Mouse (Mus musculus): Measurements from ENCODE around the gene Dchs1.

Gene Dchs1

DNA sequence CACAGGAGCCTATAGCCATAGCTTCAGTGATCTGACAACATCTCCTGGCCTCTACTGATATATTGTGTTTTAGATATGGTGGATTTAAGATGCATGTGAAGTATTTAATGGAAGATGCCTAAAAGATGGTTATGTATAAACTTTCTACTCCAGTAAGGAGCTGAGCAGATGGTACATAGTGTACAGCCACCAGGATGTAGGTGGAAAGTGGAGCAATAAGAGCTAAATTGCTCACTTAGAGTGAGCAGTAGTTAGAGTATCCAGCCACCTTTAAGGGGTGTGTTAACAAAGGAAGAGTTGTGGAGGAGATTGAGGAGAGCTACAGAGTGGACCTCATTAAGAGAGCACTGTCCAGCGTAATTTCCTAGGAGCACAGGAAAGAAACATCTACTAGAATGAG lies 3.7 kb upstream of the Dchs1 start:
- in situ Hi-C loops (cut with MboI; ENCODE audit: unreplicated experiment in 2 of 2) = no loop called here

DNA sequence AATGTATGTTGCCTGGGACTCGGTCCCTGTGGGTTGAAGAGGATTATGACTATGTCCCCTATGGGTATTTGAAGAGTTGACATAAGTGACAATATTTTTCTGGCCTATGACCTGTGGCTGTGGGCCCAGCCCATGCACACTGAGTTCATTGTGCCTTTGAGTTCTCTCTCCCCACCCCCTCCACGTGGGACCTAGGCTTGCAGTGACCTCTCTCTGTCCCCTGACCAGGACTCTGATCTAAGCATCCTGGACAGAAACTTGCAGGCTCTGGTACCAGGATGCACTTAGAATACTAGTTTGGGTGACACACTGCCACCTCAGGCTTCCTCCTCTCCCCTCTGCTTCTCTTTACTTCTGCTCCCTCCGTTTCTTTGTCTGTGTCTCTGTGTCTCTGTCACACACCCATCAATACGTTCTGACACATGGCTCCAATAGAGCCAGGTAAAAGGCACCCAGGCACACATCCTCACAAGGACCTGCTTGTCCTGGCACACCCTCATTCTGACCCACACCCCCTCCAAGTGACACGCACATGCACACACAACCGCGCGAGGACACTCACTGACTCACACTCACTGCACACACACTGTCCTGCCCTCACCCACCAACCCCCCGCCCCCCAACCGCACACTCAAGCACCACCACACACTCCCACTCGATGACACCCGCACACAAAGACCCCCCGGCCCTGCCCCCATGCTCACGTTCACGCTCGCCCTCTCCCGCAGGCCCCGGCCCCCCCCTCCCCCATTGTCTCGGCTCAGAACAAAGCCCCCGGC lies 759 bp downstream of the Dchs1 start:
- in situ Hi-C loops (cut with MboI; ENCODE audit: unreplicated experiment in 2 of 2) = no loop called here

DNA sequence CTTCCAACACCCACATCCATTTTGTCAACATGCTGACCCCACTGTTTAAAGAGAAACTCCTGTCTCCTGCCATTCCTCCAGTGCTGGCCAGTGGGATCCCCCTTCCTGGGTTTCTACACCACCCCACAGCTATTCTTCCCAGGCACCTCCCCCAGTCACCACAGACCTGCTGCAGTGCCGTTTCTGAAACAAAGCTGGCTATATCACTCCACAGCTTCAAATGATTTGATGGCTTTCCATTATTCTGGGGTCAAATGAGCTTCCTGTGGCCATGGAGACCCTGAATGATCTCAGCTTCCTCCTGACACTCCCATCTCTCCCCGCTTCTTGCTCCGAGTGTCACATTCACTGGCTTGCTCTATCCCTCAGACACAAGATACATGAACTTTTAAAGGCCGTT lies 2.9 kb downstream of the Dchs1 start:
- in situ Hi-C loops (cut with MboI; ENCODE audit: unreplicated experiment in 2 of 2) = no loop called here

DNA sequence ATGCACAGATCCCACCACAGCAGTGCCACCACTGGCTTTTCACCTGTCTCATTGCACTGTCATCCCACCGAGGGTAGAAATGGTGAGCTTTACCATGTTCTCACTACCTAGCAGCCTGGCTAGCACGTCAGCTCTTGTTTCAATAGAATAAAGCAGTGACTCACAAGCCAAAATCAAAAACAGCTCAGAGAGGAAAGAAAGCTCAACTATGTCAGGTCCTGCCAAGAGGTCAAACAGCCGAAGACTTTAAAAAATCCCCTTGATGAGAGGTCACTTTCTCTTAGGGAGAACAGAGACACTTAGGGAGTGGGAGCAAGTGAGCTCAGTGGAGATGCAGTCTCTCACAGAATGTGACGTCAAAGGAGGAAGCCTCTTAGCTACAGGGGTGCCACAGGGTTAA lies 3.6 kb downstream of the Dchs1 start:
- in situ Hi-C loops (cut with MboI; ENCODE audit: unreplicated experiment in 2 of 2) = no loop called here

DNA sequence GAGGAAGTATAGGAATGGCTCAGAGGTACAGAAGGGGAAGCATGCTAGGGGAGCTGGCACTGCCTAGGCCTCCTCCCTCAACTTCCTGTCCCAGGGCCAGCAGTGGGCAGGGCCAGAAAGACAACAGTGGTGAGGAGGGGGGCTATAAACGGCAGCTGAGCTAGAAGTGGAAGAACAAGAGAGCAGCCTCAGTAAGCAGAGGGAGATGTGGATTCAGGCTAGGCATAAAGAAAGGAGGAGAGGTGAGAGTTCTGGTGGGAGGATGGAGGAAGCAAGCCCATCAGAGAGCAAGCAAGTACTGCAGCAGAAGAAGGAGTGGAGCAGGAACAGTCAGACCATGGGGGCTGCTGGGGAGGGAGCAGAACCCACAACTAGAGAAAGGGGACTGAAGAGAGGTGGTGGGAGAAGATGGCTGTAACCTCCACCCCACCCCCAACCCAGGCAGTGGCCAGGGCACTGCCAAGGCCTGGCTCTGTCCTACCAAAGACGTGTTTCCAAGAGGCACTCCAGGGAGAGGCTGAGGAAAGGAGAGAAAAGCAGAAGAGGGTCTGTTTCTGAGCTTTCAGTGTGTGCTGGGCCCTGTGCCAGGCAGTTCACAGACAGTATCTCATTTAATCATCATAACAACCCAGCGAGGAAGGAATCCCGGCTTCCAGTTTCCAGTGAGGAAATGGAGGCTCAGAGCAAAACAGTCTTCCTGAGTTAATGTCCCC lies 8.7 kb downstream of the Dchs1 start:
- in situ Hi-C loops (cut with MboI; ENCODE audit: unreplicated experiment in 2 of 2) = no loop called here

DNA sequence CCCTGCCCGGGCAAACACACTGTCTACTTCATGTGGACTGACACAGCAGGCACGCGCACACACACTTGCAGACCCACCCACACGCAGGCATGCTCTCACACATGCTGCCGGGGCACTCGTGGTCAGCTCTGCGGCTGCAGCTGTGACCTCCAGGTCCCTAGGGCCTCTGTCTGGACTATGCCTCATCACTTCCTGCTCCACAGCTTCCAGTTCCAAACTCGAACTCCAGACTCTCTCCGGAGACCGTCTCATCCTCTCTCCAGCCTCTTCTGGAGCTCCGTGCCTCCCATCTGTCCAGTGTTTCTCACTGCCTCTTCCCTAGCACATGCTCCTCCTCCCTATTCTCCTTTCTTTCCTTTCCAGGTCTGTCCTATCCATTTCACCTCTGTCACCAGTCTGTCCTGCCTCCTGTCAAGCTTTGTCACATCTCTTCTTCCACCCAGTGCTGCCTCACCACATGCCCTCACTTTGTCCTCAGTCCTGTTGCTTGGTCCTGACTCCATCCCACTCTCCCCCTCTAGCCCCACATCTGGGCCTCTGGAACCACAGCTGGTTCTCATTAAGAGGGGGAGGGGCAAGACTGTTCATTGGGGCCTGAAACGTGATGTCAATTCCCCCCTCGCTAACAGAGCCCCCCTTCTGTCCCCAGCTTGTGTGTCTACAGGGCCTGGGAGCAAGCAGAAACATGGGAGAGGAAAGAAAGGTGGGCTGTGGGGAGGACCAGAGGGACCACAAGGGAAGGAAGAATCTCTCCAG lies 9.5 kb downstream of the Dchs1 start:
- in situ Hi-C loops (cut with MboI; ENCODE audit: unreplicated experiment in 2 of 2) = no loop called here

DNA sequence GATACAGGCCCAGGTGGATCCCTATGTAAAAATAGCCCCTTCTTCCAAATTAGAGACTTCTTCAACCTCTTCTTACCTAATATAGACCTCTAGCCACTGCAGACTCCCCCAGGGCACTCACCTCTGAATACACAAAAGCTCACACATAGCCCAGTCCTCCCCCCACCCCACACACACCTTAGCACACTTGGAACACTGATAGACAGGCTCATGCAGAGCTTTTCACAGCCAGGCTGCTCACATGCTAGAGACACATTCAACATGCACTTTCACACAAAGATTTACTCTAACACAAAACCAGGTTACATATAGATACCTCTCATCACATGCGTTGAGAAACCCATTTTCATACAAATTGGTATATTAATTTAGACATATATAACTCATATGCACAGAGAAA lies 10.1 kb downstream of the Dchs1 start:
- in situ Hi-C loops (cut with MboI; ENCODE audit: unreplicated experiment in 2 of 2) = no loop called here

DNA sequence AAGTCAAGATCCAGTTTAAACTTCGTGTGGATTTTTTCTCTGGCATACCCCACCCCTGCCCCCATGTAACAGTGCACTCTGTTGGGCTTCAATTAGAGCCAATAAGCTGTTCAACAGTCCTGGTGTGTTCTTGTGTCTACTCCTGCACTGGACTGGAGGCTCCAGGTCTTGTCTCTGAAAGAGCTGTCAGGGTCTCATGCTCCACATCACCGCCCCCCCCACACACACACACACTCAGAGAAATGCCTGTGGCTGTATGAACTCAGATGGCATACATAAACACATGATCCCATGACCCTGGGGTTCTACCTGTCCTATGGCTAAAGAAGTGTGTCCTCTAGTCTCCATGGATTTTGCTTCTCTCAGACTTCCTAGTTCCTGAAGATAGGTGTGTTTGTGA lies 11.4 kb downstream of the Dchs1 start:
- in situ Hi-C loops (cut with MboI; ENCODE audit: unreplicated experiment in 2 of 2) = no loop called here

DNA sequence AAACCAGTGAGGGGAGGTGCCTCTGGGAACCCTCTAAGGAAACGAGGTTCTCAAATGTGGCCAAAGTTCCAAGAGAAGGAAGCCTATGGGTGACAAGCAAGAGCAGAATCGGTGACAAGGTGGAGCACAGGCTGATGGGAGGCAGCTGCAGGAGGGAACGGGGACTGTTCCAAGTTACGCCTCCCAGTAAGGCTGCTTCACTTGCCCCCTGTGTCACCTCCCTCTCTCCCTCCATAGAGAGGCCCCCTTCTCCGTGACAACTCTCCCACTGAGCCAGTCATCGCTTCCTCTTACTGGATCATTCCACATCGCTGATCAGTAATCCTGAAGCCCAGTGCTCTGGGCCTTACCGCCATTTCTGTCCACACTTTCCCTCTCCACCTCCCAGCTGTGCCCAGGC lies 12.8 kb downstream of the Dchs1 start:
- in situ Hi-C loops (cut with MboI; ENCODE audit: unreplicated experiment in 2 of 2) = no loop called here

DNA sequence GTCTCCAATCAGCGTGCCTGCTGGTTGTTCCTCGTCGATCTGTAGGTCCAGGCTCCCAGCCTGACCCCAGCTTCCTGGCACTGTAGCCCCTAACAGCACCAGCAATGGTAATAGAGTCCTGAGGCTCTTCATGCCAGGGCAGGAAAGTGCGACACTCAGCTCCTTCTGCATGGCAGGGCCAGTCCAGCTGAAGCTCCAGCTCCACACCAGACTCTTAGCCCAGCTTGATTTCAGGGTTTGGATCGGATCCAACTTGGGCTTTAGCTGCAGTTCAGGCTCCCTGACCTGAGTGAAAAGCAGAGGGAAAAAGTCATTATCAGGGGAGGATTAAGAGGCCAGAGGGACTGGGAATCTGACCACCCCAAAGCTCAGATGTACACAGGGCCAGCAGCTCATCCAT lies 14.4 kb downstream of the Dchs1 start:
- in situ Hi-C loops (cut with MboI; ENCODE audit: unreplicated experiment in 2 of 2) = no loop called here

DNA sequence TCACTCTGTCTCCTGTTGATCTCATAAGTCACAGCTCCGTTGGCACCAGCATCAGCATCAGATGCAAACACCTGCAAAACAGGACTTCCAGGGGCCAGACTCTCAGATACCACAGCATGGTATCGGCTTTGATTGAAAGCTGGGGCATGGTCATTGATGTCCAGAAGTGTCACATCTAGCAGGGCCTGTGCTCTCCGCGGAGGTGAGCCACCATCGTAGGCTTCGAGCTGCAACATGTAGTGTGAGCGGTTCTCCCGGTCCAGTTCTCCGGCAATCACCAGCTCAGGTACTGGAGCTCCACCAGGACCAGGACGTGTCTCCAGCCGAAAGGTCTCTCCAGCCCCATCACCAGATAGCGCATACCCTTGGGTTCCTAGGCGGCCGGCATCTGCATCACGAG lies 15.1 kb downstream of the Dchs1 start:
- in situ Hi-C loops (cut with MboI; ENCODE audit: unreplicated experiment in 2 of 2) = no loop called here

DNA sequence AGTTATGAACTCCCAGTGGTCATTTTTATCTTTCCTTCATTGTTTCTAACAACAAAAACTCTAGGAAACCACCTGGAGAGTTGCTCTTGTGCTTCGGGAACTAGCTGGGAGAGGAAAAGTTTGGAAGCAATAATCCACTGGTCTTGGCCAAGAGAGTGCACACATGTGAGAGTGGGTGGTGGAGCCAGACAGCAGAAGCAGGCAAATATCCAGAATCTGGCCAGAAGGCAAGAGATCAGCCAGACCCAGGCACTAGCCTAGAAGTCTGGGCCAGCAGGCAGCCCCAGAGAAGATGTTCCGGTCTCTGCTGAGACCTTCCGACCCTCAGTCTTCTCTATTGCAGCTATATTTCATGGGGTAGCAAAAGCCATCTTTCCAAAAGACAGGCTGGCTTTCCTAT lies 17.5 kb downstream of the Dchs1 start:
- in situ Hi-C loops (cut with MboI; ENCODE audit: unreplicated experiment in 2 of 2) = no loop called here

DNA sequence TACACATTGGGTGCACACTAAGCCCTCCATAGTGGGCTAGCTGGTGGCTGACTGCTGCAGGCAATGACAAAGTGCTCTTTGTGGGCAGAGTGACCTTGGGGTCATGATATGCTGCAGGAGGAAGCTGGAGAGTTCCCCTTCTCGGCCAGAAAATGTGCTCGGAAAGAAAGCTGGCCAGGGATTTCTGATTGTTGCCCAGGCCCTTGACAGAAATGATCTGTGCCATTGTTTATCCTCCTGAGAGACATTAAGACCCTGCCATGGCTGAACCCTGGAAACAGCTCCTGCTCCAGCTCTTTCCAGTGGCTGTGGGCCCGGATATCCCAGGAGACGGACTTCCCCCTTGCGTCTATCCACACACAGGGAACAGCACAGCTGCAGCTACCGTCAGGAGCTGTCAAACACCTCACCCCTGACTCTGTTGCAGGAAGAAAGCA lies 19.7 kb downstream of the Dchs1 start:
- in situ Hi-C loops (cut with MboI; ENCODE audit: unreplicated experiment in 2 of 2) = no loop called here

DNA sequence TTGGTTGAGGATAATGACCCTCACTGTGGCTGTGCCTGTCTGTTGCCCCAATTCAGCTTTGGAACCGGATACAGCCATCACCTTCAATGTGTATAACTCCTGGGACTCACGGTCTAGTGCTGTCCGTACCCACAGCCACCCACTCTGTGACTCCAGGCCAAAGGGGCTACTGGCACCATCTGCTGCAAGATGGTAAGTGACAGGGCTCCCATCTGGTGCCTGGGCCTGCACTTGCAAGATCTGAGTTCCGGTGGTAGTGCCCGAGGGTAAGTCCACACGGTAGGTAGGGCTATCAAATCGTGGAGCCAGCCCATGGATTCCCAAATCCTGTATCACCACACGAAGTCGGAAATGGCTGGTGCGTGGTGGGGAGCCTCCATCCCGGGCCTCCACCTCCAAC lies 23.1 kb downstream of the Dchs1 start:
- in situ Hi-C loops (cut with MboI; ENCODE audit: unreplicated experiment in 2 of 2) = no loop called here

DNA sequence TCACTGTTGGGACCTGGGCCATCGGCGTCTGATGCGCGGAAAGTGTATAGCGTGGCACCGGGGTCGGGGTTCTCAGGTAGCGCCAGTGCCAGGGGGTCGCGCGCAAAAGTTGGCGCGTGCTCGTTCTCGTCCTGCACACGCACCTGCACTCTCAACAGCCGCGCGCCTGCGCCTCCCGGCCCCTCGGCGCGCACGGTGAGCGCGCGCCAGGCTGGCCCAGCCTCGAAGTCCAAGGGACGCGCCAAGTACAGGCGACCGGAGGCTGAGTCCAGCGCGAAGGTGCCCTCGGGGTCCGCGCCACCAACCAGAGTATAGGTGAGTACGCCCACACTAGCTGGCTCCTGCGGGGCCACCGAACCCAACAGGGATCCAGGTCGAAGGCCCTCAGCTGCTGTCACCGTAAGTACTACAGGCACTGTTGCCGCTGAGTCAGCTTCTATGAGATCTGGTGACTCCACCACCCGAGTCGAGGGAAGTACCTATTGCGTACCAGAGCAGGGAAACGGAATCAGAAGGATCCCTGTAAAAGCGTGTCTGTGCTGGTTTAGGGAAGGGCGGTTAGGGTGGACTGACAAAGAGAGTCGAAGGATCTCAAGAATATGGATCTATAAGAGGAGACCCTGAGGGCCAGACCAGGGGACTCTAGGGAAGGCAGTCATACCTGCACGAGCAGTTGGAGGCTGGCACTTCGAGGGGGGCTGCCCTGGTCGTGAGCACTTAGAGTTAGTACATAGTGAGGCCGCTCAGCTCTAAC lies 24.8 kb downstream of the Dchs1 start:
- in situ Hi-C loops (cut with MboI; ENCODE audit: unreplicated experiment in 2 of 2) = no loop called here

DNA sequence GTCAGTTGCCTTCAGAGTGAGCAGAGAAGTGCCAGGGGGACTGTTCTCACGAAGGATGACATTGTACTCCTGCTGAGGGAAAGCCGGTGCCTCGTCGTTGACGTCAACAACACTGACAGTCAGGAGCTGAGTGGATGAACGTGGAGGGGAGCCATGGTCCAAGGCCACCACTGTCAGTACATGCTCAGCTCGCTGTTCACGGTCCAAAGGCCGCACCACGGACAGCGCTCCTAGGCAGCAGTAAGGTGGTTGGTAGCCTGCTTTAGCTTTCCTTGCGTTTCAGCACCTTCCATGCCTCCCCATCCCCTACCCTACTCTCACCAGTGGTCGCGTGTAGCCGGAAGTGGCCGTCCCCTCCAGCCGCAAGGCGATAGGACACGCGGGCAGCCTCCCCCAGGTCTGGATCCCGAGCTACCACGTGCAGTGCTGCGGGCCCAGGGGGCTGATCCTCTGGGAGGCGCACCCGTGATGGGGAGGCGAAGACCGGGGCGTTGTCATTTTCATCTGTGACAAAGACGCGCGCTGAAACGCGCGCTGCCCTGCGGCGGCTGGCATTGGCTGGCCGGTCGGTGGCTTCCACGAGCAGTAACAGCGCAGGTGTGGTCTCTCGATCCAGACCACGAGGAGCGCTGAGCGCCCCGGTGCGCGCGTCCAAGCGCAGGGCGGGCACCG lies 25.5 kb downstream of the Dchs1 start:
- in situ Hi-C loops (cut with MboI; ENCODE audit: unreplicated experiment in 2 of 2) = no loop called here

DNA sequence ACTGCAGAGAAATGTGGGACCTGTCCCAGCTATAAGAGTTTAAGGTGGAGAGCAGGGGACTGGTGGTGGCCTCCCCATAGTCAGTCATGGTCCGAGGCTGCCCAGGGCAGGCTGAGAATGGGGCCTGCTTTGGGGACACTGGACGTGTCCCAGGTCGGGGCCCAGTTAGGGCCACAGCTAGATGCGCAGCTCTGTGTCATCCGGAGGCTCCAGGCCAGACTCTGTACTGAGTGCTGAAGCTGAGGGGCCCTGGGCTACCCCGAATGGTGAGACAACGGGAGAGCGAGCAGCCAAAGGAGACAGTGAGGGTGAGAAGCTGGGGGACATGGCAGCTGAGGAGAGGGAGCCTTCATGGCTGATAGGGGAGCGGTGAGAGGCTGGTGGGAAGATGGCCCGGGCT lies 34.2 kb downstream of the Dchs1 start:
- in situ Hi-C loops (cut with MboI; ENCODE audit: unreplicated experiment in 2 of 2) = no loop called here

DNA sequence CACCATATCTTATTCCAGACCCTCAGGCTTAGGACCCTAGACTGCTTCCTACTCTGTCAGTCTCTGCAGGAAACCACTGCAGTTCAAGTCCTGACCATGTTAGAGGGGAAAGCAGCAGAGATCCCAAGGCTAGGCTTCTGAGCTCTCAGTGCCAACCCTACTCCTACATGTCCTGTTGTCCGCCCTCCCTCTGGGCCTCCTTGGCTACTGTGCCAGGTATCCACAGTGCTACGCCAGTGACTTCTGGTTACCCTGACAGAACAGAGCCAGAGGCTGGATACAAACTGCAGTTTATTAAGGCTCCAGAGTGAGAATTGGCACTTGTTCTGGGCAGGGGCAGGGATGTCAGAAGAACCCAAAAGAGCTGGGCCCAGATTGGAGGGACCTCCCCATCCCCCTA lies 34.7 kb downstream of the Dchs1 start:
- in situ Hi-C loops (cut with MboI; ENCODE audit: unreplicated experiment in 2 of 2) = no loop called here

DNA sequence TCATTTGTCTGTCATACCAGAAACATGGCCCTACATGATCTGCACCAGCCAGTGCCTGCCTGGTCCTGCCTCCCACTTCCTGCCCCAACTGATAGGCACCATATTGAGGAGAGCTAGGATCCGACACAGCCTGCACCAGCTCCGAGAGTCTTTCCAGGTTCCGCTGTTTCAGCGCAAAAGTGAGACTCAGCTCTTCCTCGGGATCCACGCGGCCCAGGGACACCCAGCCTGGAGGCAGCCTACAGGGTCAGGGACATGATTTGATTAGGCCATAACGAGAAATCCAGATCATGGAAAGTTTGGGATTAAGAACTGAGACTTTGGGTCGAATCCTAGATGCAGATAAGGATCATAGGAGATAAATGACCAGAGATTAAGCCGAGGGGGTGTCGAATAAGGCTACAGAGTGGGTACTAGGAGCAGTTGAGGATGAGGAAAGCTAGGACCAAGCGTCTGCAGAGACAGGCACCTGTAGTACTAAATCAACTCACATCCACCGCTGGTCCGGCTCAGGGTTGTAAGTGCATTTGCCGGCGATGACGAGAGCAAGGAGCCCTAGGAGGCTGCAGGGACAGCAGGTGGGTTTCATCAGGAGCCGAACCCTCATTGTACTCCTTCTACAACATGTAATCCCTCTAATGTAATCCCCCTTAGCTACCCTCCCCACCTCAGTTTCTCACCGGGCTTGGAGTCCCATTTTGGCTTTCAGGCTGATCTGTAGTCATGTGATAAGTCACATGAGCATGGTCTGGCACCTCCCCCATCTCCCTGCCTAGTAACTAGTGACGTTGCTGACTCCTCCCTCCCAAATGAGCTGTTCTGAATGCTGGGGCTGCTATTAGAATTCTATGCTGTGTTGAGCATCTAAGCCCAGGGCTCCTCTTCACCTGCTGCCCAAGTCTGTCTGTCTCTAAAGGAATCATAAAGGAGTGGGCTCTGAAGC lies 35.7 kb downstream of the Dchs1 start, which contains the start of gene Tpp1:
Gene Tpp1, minus strand, starts transcription at position 745 of the 943 bp plus-strand sequence.
- in situ Hi-C loops (cut with MboI; ENCODE audit: unreplicated experiment in 2 of 2) = no loop called here
